Mouse (Mus musculus) frontal cortex, postnatal 25 days (tissue): ENCODE data around the gene C2cd2.
A peak's percentile ranks its signal among the peaks of the same experiment; 100 is the strongest.
"Not testable (repeated sequence)": the region's sequence is repeated elsewhere in the genome, so short reads cannot be mapped to it uniquely, and the experiment has no call there.

Experiments used
- DNase-seq, 2 experiments: peaks; one replicate each; pipeline ENCODE4 v3.0.0; 2022; ENCODE audit warnings: low spot score in 2 of 2

C2cd2 gene

DNA sequence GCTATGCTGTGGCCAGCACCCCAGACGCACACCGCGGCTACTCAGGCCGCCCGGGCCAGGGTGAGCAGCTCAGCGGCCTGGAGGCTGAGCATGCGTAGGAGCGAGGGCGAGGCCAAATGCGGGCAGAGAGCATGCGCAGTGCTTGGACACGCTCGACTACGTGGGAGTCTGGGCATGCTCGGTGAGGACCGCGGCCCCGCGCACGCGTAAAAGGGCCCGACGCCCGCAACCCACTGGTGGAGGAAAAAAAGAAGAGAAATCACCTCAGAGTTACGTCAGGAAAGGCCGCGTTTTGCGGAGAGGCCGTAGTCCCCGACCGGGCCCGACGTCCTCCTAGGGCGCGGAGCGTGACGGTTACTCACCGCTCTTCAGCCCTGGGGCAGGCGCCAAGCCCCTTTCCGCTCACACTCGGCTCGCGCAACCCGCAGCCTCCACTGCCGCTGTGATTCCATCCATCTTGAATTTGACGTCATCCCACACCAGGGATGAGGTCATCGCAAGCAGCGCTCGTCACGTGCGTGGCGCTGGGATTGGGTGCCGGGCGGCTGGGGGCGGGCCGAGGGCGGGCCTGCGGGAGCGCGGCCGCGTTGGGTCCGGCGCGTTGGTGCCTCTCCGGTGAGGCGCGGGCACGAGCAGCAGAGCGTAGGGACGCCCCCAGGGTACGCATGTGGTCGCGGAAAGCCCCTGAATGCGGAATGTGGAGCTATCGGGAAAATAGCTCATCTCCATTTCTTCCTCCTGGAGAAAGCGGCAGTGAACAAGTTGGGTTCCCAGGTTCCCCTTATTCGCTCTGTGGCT lies at the start of gene C2cd2, which contains the start of gene Zbtb21:
TSS of gene C2cd2 (minus strand) at position 448 of the 798 bp plus-strand sequence.
TSS of gene Zbtb21 (minus strand) at position 472 of the 798 bp plus-strand sequence.
- DNase-seq: peak; percentile 93 to 97

DNA sequence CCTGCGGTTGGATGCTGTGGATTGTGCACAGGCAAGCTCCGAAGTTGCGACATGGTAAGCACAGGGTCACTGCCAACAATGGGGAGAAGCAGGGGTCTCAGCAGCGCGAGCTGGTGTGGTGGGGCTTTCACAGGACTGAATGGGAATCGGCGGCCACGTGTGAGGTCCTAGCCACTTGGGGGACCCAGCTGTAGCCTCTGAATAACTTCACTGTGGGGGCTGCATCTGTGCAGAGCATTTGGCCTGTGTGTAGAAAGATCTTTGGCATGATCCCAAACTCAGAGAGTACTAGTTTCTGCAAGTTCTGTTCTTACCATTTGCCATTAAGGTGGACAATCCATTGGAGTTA lies 35.0 kb upstream of the C2cd2 start:
- not testable (repeated sequence) for DNase-seq

DNA sequence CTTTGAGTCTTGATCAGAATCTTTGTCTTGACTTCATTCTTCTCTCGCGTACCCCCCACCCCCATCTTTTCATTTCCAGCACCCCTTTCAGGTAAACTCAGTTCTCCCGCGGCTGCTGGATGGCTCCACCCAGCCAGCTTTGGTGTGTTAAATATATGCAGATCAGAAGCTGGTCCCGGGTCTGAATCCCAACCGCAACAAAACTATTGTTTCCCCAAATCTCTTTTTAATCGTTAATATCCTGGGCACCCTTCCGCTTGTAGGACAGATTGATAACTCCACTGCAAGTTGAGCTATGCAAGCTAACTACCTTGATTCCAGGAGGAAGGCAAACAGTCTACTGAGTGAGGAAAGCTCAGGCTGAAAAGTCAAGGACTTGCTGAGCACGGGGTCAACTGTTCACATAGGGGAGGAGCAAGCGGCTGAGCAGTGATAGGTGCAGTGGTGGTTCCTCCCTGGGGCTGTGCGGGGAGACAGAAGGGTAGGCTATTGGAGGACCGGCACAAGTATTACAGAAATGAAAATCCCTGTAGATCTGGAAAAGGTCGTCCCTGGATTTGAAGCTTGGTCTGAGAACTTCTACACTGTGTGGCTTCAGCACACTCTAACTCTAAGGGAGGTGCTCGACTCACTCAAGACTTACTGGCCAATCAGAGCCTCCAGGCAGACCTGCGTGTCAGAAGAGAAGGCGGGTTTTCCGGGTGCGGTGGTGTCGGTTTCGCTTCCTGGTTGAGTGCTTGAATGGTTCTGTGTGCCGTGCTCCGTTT lies 34.4 kb upstream of the C2cd2 start, which contains the start of gene B230307C23Rik:
TSS of gene B230307C23Rik (plus strand) at position 700 of the 767 bp plus-strand sequence.
- peak; percentile 70 to 77 for DNase-seq

DNA sequence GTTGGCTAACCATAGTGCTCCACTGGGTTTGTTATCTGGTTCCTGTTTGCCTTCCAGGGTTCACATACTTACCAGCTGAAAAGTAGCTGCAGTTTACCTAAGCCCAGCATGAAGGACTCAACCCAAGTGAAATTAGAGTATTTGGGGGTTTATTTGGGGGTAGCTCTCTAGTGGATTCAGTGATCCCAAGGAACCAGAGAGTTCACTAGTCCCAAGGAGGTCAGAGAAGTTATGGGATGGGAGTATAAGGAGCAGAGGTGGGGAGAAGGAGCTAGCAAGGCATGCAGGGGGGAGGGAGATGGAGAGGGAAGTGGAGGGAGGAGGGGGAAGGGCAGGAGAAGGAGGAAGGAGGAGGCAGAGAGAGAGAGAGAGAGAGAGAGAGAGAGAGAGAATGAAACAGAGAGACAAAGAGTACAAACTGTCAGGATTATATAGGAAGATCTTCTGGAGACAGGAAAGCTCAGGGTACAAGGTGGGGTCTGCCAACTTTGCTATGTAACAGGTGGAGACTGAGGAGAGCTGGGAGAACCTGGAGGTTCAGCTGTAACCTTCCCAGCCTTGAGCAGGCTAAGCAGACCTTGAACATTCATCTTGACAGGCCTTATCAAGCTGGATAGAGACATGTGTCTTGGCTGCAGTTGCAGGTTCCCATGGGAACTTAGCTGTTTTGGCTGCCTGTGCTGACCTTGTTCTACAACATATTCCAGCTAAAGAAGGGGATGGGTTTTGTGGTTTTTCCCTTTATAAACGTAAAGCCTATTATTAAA lies 33.6 kb upstream of the C2cd2 start:
- DNase-seq: no peak

DNA sequence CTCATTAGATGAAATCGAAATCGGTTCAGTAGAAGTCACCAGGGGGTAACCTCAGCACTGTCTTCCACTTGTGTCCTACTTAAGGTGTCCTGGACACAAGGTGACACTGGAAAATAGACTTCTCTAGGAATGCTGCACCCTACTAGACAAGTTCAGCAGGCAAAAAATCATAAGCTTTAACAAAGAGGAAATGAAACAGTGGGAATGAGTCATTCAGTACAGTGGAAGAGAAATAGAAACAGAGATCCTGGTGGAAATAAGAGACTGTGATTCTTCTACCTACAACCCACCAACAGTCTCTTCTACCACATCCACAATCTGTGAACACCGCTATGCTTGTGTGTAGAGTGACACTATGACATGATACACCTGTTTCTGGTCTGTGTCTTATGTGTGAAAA lies 30.1 kb upstream of the C2cd2 start:
- DNase-seq: not testable (repeated sequence)

DNA sequence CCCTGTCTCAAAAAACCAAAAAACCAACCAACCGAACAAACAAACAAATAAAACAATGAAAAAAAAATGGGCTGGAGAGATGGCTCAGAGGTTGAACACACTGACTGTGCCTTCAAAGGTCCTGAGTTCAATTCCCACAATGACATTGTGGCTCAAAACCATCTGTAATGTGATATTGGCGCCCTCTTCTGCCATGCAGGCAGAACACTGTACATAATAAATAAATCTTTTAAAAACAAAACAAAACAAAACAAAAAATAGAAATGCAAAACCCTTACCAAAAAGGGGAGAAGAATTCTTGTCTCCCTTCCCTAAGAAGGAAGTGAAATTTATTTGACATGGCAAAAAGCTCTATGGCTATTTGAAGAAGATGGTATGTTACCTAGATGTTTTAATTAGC lies 29.1 kb upstream of the C2cd2 start:
- DNase-seq: no peak

DNA sequence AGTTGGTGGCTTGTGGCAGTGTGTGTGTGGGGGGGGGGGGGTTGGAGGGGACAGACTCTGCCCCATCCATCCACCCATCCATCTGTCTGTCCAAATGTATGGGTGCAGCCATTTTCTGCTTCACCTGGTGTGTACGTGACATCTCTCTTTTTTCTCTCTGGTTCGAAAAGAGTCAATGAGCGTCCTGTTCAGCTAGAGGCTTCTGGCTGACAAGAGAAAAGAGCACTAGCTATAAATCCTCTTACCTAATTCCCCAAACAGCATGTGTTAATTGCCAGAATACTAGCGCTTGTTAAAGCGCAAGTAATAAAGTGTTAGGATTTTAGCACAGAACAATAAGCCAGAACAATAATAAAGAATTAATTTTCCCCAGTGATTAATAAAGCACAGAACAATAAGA lies 22.2 kb upstream of the C2cd2 start:
- DNase-seq: no peak

DNA sequence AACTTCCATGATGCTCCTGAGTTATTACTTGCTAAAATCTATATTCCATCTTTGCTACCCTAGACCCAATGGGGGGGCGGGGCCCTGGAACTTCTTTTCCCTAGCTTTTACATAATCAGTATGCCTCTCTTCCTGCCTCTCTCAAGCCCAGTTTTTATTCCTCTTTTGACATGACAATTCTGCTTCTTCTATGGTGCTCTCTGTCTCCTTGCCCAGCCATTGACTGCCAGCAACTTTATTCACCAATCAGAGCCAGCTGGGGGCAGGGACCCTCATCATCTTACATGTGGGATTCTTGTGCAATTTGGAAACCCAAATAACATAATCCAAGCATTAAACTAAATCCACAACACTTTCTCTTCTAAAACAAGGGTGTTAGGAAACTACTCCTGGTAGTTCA lies 19.0 kb upstream of the C2cd2 start:
- DNase-seq: no peak

DNA sequence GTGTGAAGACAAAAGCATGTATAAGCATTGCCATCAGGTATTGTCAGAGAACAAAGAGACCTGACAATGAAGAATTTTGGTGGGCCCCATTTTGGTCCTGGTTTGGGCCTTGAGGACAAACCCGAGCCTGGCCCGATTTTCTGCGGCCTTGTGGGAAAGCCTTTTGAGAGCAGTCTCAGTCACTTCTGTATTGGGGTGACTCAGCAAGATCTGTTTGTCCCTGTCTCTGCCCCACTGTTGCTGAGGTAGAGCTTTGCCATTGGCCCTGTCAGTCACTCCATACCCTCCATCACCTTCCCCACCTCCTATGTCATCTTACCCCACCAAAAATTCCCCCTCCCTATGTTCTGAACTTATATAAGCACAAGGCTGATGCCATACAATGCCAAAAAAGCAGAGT lies 15.3 kb upstream of the C2cd2 start:
- no peak for DNase-seq

DNA sequence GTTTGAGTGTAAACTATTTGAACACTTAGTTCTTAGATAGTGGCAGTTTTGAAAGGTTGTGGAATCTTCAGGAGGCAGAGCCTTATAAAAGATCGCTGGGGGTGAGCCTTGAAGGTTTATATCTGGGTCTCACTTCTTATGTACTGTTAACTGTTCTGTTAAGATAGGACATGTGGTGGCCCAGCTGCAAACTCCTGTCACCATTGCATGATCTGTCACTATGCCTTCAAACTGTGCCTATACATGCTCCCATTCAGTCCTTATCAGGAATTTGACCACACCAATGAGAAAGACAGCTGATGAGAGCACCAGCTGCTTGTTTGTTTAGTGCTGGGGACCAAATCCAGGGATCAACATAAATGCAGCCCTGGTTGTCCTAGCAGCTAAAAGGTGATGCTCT lies 14.9 kb upstream of the C2cd2 start:
- no peak for DNase-seq

DNA sequence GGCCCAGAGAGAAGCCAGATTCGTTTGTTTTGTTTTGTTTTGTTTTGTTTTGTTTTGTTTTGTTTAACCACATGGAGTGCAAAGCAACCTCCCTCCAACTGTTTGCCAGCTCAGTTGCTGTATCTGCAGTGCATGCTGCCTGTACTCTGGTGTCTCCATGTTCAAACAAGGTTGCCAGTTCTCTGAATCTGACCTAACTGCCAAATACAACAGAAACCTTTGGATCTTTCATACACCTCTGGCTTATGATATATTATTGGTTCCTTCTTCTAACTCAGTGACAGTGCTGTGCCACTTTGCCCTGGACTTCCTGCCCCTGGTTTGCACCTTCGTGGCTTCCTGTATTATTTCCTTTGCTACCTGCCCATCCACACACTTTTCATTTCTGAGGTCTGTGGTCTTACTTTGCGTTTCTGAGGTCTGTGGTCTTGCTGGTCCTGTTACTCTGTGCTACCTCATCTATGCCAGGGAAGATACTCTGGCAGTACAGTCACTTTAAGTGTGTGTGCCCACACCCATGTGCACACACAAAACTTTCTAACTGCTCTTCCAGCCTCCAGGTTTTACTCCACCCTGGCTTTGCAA lies 1.6 kb upstream of the C2cd2 start:
- no peak for DNase-seq

DNA sequence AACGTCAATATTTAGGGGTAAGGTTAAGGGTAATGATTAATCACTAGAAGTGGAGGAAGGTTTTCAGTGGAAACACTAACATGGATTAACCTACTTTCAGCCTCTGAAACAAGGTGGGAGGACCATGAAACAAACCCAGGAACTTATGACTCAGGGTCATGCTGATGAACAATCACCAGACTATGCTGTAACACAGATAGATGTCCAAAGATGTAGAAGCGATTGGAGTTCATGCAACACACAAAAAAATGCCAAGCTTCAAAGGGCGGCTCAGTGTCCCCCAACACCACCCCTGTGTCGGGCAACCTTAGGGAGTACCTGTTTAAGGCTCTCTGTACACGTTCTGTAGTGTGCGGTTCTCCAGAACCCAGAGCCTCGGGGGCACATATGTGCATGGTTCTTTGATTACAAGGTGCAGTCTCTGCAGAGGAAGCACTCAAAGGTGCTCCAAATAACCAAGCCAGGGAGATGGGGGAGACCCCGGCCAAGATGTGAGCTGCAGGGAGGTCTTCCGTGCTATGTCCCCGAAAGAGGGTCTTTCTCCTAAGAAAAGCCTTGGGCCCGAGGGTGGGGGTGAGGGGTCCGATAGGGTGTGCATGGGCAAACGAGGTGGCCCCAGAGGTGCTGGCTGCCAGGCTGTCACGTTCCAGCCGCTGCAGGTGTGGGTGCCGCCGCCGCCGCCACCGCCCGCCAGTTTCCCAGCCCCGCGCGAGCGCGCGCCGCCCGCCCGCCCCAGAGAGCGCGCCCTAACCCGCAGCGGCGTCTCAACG lies 832 bp downstream of the C2cd2 start:
- peak; percentile 12 to 22 for DNase-seq

DNA sequence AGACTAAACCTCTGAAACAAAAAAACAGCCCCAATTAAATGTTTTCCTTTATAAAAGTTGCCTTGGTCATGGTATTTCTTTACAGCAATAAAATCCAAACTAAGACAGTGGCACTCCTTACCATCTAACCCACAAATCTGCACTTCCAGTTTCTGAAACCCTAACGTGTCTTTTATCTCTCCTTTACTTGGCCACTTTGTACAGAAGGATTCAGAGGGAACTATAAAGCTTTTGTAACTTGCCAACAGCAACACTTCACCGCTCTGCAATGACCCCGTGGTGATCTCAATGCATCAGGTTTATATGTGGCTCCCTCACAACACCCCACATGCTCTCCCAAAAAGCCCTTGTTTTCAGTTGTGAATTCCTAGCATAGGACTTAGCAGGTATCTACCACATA lies 2.0 kb downstream of the C2cd2 start:
- DNase-seq: no peak

DNA sequence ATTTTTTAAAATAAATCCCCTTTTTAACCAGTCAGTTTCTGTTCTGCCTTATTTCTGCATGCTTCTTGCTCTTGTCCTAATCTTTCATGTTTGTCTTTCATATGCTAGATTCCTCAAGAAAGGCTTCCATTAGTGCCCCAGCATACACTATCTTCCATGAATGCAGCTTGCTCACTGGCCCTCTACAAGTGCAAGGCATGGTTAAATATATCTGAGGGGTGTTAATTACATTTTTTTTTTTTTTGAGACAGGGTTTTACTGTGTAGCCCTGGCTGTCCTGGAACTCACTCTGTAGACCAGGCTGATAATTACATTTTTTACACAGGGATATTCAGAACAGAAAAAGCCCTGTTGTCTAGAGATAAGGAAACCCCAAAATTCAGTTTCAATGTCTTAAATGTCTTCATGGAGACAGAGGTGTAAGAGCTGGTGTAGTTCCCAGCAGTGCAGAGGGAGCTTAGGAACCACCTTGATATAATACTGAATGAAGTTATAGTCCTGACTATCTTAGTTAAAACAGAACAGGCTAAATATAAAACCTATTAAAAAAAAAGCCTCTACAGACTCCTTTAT lies 3.9 kb downstream of the C2cd2 start:
- no peak for DNase-seq

DNA sequence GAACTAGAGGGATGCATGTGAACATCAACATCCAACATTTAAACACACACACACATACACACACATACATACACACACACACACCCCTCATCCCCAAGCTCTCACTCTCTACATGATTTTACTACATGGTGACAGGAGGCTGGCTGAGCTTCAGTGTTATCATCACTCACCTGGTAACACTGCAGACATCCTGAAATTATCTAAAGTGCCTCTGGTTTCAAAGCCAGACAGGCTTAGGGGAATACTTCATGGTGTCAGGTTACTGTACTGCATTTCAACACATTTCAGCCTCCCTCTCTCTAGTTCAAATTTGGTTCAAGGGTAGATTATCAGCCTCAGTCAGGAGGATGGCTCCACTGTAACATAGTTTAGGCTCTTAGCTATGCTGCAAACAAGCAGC lies 4.8 kb downstream of the C2cd2 start:
- no peak for DNase-seq

DNA sequence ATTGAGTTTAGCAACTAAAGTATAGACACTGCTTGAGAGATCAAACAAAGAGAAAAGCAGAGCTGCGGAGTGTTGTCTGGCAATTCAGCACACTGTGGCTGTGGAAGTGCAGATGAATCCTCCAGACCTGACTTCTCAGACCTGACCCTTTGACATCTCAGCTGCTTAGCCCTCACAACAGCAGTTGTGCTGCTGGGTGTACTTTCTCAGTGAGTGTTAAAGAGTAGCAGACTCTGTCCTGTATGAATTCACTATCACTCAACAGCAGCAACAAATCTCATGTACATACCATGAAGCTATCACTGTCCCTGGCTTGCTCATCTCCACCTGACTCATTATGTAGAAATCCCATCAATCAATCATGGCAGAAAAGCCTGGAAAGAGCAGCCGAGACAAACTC lies 6.4 kb downstream of the C2cd2 start:
- DNase-seq: no peak

DNA sequence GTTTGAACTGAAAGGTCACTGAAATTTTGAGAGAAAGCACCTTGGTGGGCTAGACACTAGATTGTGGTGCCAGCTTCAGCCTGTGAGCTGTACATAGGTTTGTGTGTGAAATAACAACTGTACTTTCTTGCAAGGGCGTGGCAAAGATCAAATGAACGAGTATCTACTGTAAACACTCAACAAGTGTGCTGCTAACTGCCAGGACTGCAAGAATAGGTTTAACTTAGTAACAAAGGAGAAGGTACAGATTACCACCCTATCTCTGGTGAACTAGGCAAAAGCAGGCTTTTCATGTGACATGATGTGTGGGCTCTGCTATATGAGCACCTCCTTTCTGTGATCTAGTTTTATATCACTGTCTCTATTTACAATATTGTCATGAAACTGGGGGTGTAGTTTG lies 9.1 kb downstream of the C2cd2 start:
- no peak for DNase-seq

DNA sequence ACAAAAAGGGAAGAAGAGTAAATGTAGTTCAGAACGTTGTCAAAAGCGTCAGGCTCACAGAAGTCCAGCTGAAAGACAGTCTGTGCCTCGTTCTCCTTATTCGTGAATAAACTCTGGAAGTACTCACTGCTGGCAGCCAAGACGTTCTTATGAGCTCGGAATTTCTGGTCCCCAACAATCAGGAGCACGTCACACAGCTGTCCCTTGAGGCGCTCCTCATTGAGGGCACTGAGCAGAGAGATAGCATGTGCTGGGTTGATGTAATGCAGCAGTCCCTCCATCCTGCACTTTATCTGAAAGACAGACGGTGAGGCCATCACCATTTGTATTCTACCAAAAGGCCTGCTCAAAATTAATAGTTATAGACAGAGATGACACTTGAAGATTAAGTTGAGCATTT lies 9.6 kb downstream of the C2cd2 start:
- no peak for DNase-seq

DNA sequence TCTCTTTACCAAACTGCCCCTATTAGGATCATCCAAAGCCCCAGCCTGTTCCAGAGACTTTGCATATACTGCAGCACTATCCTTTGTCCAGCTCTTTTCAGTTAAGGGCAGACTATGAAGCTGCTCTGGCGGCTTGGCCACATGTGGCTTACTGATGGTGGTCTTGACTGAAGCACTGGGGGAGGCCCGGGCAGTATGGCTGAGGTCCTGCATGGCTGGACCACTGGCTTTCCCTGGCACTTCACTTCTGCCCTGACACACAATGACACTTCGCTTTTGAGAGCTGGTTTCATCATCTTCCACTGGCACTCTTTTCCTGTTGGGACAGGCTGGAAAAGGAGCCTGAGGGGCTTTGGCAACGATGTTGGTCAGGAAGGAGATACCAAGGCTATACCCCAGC lies 10.0 kb downstream of the C2cd2 start:
- DNase-seq: no peak

DNA sequence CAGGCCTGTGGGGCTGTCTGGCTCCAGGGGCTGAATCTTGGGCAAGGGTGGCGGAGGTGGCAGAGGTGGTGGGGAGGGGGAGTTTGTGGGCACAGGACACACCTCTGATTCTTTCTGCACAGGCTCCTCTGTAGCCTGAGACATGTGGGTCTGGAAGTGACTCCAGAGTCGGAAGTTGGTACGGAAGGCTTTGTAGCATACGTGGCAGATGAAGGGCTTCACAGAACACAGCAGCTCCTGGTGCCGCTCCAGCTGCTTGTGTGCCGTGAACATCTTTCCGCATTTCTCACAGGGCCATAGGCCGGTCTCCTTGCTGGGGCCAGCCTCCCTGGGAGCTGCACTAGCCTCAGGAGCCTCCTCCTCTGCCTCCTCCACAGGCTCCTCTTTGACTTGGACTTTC lies 12.3 kb downstream of the C2cd2 start:
- no peak for DNase-seq

DNA sequence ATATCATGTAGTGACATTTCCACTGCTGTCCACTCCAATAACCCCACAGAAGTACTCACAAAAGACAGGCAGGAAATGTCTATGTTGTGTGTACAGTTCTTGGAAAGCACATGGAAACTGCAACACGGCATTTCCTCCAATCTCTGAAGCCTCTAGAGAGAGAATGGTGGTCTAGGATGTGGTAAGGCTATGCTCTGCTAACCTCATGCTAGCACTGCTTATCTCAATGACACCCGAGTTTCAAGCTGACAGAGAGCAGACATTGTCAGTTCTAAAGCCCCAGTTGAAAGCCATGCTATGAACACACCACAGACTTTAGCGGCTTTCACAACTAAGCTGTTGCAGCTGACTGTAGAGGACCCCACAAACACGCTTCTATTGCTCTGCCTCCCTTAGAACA lies 13.6 kb downstream of the C2cd2 start:
- no peak for DNase-seq
